Mouse (Mus musculus) CD4-positive helper T cell, adult 2 months (primary cell): ENCODE measurements around the gene Lrrc8d.
"Not testable (repeated sequence)": the region's sequence is repeated elsewhere in the genome, so short reads cannot be mapped to it uniquely, and the experiment has no call there.

Experiments used
- DNase-seq: peaks from one replicate; pipeline ENCODE4 v3.0.0-alpha.2; 2012; ENCODE audit warnings: low read depth, missing footprints, low spot score

Lrrc8d gene

GRCm38 (mm10) chr5:105684861-105685600 is 14.7 kb upstream of the Lrrc8d start:
- DNase-seq, result peak; percentile 91

- not testable (repeated sequence) for DNase-seq
Observed at GRCm38 (mm10) chr5:105685780-105686305, 13.9 kb upstream of the Lrrc8d start.

GRCm38 (mm10) chr5:105686331-105686995 is 13.3 kb upstream of the Lrrc8d start:
- DNase-seq, result peak; percentile 69

- no peak for DNase-seq
Observed at GRCm38 (mm10) chr5:105690502-105691454, 9.0 kb upstream of the Lrrc8d start.

- peak; percentile 54 for DNase-seq
Observed at GRCm38 (mm10) chr5:105691645-105692044, 8.1 kb upstream of the Lrrc8d start.

- DNase-seq, result no peak
Observed at GRCm38 (mm10) chr5:105694339-105694930, 5.3 kb upstream of the Lrrc8d start.

- DNase-seq, result peak; percentile 69
Observed at GRCm38 (mm10) chr5:105696049-105696448, 3.7 kb upstream of the Lrrc8d start.

- no peak for DNase-seq
Observed at GRCm38 (mm10) chr5:105697886-105698285, 1.9 kb upstream of the Lrrc8d start.

GRCm38 (mm10) chr5:105698694-105699093 is 1.1 kb upstream of the Lrrc8d start:
- no peak for DNase-seq

GRCm38 (mm10) chr5:105700070-105700851 is 492 bp downstream of the Lrrc8d start:
- peak; percentile 93 for DNase-seq

GRCm38 (mm10) chr5:105701326-105701725 is 1.6 kb downstream of the Lrrc8d start:
- DNase-seq, result no peak

GRCm38 (mm10) chr5:105701844-105702243 is 2.1 kb downstream of the Lrrc8d start:
- no peak for DNase-seq

- DNase-seq, result no peak
Observed at GRCm38 (mm10) chr5:105702580-105703285, 3.0 kb downstream of the Lrrc8d start.

- DNase-seq, result no peak
Observed at GRCm38 (mm10) chr5:105703286-105703655, 3.5 kb downstream of the Lrrc8d start.

- DNase-seq, result no peak
Observed at GRCm38 (mm10) chr5:105704573-105704972, 4.8 kb downstream of the Lrrc8d start.

GRCm38 (mm10) chr5:105706635-105707034 is 6.9 kb downstream of the Lrrc8d start:
- no peak for DNase-seq

- no peak for DNase-seq
Observed at GRCm38 (mm10) chr5:105708276-105708675, 8.5 kb downstream of the Lrrc8d start.

- DNase-seq, result no peak
Observed at GRCm38 (mm10) chr5:105710473-105710872, 10.7 kb downstream of the Lrrc8d start.

- no peak for DNase-seq
Observed at GRCm38 (mm10) chr5:105714446-105714845, 14.7 kb downstream of the Lrrc8d start.

GRCm38 (mm10) chr5:105715095-105715494 is 15.3 kb downstream of the Lrrc8d start:
- DNase-seq, result no peak
